Mouse (Mus musculus): ENCODE measurements around the gene Cdh23. TPM values are rescaled to one million over a fixed set of nuclear protein-coding genes. Genes with fewer than 3 reads are reported as not detected.

Cdh23 gene
- polyA plus RNA-seq, 1 experiment from 2014 or later, result 0.25 TPM

DNA sequence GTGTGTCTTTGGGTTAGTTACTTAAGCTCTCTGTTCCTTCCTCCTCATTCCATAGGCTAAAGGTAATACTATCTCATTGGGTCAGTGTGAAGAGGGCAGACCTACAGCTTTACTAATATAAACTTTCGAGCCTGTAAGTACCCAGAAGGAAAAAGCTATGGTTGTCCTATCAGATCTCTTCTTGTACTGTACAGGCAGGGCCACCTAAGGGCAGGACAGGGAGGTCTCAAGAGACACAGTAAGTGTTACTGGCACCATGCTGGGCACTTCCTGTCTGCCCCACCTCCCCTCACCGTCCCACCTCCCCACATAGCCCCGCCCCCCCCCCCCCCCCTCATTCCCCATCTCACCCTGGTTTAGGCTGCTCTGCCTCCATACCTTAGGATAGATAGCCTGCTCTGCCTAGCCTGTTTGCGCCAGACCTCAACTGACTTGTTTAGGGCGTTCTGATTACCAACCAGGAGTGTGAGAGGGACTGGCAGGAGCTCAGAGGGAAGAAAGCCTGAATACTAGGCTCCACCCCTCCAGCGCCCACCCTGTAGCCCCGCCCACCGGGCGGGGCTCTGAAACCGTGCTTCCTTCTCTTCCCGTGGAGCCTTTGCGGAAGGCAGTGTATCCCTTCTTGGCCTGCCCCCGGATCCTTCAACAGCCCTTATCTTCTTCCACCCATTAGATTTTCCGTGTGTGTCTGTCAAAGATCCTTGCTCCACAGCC lies 160.0 kb downstream of the Cdh23 start:
- Histone ChIP-seq H3K9ac (no peak overlapping the region), H3K36me3 (replicated peaks) (no peaks in the 10 kb centered on the region), H3K4me1 (replicated peaks) (0 out of 2 replicates have a peak, but pooled peaks cover 3% of the 10 kb centered on the region), H3K27ac (replicated peaks) (no peak overlapping the region), H3K9me3 (replicated peaks) (no peaks in the 10 kb centered on the region), H3K4me2 (peak overlapping the region; percentile 43), H3K4me3 (replicated peaks) (no peak overlapping the region), H3K27me3 (no peaks in the 10 kb centered on the region)
- 8% methylated on average over 13 of the region's 14 CpGs for WGBS (ENCODE audit: insufficient replicate concordance)
- 0 out of 2 replicates have a peak, but pooled peaks have one; percentile 25 for ATAC-seq (ENCODE audit: insufficient read depth)

GRCm38 (mm10) chr10:60532502-60532901 lies 163.8 kb downstream of the Cdh23 start:
- no peak for ATAC-seq (ENCODE audit: insufficient read depth)
- Histone ChIP-seq H3K36me3 (replicated peaks) (no peaks in the 10 kb centered on the region), H3K4me1 (replicated peaks) (0 out of 2 replicates have a peak, but pooled peaks cover 3% of the 10 kb centered on the region), H3K27me3 (no peaks in the 10 kb centered on the region), H3K9me3 (replicated peaks) (no peaks in the 10 kb centered on the region), H3K4me2 (no peak overlapping the region), H3K4me3 (replicated peaks) (no peak overlapping the region), H3K27ac (replicated peaks) (no peak overlapping the region), H3K9ac (no peak overlapping the region)
- 64% methylated on average over 4 of the region's 4 CpGs for WGBS (ENCODE audit: insufficient replicate concordance)

DNA sequence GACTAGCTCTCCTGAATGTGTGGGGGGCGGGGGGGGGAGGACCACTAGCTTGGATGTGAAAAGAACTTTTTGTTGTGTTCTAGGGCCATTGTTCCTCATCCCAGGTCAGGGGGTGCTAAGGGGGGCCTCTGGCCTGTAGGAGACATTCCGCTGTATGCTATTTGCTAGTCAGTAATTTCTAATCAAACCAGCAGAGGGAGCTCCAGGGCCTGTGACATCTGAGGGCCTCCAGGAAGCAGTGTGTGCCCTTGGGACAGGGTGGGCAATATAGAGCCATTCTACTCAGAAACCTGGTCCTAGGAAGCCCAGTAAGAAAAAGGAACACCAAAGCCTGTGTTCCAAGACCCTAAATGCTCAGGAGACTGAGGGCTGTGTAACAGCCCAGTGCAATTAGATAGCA lies 164.9 kb downstream of the Cdh23 start:
- Histone ChIP-seq H3K9me3 (replicated peaks) (no peaks in the 10 kb centered on the region), H3K4me3 (replicated peaks) (no peak overlapping the region), H3K36me3 (replicated peaks) (no peaks in the 10 kb centered on the region), H3K27ac (replicated peaks) (no peak overlapping the region), H3K27me3 (no peaks in the 10 kb centered on the region), H3K4me1 (replicated peaks) (0 out of 2 replicates have a peak, but pooled peaks cover under 1% of the 10 kb centered on the region), H3K9ac (no peak overlapping the region), H3K4me2 (no peak overlapping the region)
- WGBS (ENCODE audit: insufficient replicate concordance), result 20% methylated on average over 2 of the region's 2 CpGs
- ATAC-seq (ENCODE audit: insufficient read depth), result no peak

DNA sequence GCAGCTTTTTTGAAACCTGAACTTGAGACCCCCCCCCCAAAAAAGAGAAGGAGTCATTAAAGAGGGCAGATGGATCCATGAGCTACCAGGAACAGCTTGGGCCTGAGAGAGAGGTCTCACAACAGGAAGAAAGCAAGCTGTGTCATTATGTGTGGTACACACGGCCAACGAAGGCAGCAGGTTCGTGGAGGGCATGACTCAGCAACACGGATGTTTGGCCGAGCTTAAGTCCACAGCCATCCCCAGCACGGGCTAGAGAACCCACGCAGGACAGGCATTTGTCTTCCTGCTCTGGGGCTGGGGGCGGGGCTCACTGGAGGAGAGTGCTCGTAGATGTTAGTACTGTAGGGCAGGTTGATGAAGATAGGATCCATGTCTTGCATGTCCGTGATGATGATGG lies 165.7 kb downstream of the Cdh23 start:
- ATAC-seq (ENCODE audit: insufficient read depth), result no peak
- no peak overlapping the region for H3K27ac ChIP-seq (replicated peaks)
- no peak overlapping the region for H3K4me2 ChIP-seq
- no peaks in the 10 kb centered on the region for H3K9me3 ChIP-seq (replicated peaks)
- no peak overlapping the region for H3K4me3 ChIP-seq (replicated peaks)
- no peaks in the 10 kb centered on the region for H3K27me3 ChIP-seq
- 26% methylated on average over 10 of the region's 10 CpGs for WGBS (ENCODE audit: insufficient replicate concordance)
- no peaks in the 10 kb centered on the region for H3K36me3 ChIP-seq (replicated peaks)
- H3K9ac ChIP-seq, result no peak overlapping the region
- H3K4me1 ChIP-seq (replicated peaks), result no peaks in the 10 kb centered on the region

DNA sequence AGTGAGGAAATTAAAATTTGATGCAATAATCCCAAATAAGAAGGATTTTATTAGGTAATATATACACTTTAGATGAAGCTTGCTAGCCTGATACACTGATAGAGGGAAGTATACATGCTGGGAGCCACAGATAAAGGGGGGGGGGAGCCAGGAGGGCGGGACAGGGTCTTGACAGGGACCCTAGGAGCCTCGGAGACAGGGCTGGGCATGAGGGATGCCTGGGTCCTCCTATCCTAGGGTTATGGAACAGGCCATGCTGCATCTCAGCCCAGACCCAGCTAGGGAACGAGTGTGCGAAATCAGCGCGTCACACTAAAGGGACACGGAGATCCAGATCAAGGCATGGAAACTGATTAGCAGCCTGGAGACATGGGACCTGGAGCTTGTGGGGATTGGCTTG lies 168.3 kb downstream of the Cdh23 start:
- Histone ChIP-seq H3K27ac (replicated peaks) (no peak overlapping the region), H3K4me1 (replicated peaks) (no peaks in the 10 kb centered on the region), H3K9me3 (replicated peaks) (no peaks in the 10 kb centered on the region), H3K4me2 (no peak overlapping the region), H3K27me3 (no peaks in the 10 kb centered on the region), H3K36me3 (replicated peaks) (no peaks in the 10 kb centered on the region), H3K4me3 (replicated peaks) (no peak overlapping the region), H3K9ac (no peak overlapping the region)
- ATAC-seq (ENCODE audit: insufficient read depth), result no peak
- WGBS (ENCODE audit: insufficient replicate concordance), result 57% methylated on average over 7 of the region's 7 CpGs

DNA sequence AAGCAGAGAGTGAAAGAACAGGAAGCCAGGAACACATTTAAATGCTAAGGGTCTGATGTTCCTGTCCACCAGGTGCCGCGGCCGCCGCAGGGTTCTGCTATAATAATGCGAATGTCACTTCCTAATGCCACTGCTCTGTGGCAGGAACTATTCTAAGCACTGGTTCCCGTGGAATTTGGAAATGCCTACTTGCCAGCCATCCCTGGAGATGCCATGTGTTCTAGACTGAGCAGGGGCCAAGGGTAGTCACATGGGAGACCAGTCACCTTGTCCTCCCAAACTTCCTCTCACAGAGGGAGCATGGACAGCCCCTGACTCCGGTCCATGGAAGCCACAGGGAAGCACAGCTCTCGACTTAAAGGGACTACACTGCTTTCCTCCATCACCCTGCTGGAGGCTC lies 171.2 kb downstream of the Cdh23 start:
- 59% methylated on average over 8 of the region's 8 CpGs for WGBS (ENCODE audit: insufficient replicate concordance)
- Histone ChIP-seq H3K4me3 (replicated peaks) (no peak overlapping the region), H3K27me3 (no peaks in the 10 kb centered on the region), H3K36me3 (replicated peaks) (no peaks in the 10 kb centered on the region), H3K9ac (no peak overlapping the region), H3K27ac (replicated peaks) (no peak overlapping the region), H3K9me3 (replicated peaks) (no peaks in the 10 kb centered on the region), H3K4me1 (replicated peaks) (no peaks in the 10 kb centered on the region), H3K4me2 (no peak overlapping the region)
- no peak for ATAC-seq (ENCODE audit: insufficient read depth)

DNA sequence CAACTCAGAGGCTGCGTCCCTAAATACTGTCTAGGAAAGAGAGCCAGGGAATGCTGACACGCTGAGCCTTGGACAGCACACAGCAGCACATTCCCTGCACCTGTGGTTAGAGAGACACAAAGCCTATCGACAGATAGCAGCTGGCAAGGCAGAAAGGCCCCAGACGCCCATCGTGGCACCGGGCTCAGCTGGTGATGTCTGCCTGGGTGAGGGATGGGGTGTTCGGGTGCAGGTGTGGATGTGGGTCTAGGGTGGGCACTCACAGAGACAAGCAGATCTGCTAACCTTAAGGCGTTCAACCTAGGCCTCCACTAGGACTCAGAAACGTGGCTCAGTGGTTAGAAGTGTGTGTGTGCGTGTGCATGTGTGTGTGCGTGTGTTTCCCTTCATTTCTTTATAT lies 180.0 kb downstream of the Cdh23 start:
- Histone ChIP-seq H3K9me3 (replicated peaks) (no peaks in the 10 kb centered on the region), H3K27me3 (no peaks in the 10 kb centered on the region), H3K36me3 (replicated peaks) (no peaks in the 10 kb centered on the region), H3K4me1 (replicated peaks) (no peaks in the 10 kb centered on the region), H3K9ac (no peak overlapping the region), H3K4me3 (replicated peaks) (no peak overlapping the region), H3K4me2 (no peak overlapping the region), H3K27ac (replicated peaks) (no peak overlapping the region)
- 70% methylated on average over 11 of the region's 11 CpGs for WGBS (ENCODE audit: insufficient replicate concordance)
- no peak for ATAC-seq (ENCODE audit: insufficient read depth)

DNA sequence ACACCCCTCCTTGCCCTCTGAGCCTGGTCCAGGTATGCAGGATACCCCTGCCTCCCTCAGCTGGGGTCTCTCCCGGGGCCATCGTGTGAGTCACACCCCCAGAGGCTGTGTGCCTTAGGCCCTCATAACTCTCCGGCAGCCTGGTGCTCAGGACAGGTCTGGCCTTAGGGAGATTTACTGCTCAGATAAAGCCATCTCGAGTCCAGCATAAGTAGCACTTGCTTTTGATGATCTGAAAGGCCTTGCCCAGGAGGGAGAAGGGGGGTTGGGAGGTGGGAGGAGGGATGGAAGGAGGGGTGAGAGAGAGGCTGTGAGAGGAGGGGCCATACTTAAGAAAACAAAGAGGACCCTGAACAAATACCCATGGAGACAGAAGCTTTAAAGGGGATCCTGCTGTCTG lies 197.8 kb downstream of the Cdh23 start:
- Histone ChIP-seq H3K4me2 (no peak overlapping the region), H3K4me1 (replicated peaks) (no peaks in the 10 kb centered on the region), H3K27ac (replicated peaks) (no peak overlapping the region), H3K4me3 (replicated peaks) (no peak overlapping the region), H3K9me3 (replicated peaks) (no peaks in the 10 kb centered on the region), H3K36me3 (replicated peaks) (no peaks in the 10 kb centered on the region), H3K27me3 (no peaks in the 10 kb centered on the region), H3K9ac (no peak overlapping the region)
- ATAC-seq (ENCODE audit: insufficient read depth), result no peak
- 18% methylated on average over 4 of the region's 4 CpGs for WGBS (ENCODE audit: insufficient replicate concordance)

DNA sequence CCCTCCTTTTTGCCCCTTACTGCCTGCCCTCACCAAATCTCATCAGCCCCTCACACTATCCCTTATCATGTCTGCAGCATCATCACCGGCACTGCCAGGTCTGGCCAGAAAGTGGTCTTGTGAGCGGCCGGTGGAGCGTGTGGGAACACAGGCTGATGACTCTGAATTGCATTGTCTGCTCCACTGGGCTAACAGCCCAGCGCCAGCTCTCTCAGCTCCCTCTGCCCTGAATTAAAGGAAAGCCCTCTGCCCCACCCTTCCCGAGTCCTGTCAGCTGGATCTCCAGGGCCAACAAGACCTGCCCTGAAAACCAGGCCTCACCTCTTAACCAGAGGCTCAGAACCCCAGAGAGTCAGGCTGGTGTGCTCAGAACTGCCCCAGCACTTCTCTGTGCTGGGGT lies 201.2 kb downstream of the Cdh23 start:
- no peak overlapping the region for H3K4me2 ChIP-seq
- no peaks in the 10 kb centered on the region for H3K27me3 ChIP-seq
- H3K4me1 ChIP-seq (replicated peaks), result no peaks in the 10 kb centered on the region
- no peak overlapping the region for H3K27ac ChIP-seq (replicated peaks)
- H3K9me3 ChIP-seq (replicated peaks), result no peaks in the 10 kb centered on the region
- H3K9ac ChIP-seq, result no peak overlapping the region
- H3K4me3 ChIP-seq (replicated peaks), result no peak overlapping the region
- H3K36me3 ChIP-seq (replicated peaks), result no peaks in the 10 kb centered on the region
- ATAC-seq (ENCODE audit: insufficient read depth), result no peak
- WGBS (ENCODE audit: insufficient replicate concordance), result 13% methylated on average over 6 of the region's 6 CpGs

DNA sequence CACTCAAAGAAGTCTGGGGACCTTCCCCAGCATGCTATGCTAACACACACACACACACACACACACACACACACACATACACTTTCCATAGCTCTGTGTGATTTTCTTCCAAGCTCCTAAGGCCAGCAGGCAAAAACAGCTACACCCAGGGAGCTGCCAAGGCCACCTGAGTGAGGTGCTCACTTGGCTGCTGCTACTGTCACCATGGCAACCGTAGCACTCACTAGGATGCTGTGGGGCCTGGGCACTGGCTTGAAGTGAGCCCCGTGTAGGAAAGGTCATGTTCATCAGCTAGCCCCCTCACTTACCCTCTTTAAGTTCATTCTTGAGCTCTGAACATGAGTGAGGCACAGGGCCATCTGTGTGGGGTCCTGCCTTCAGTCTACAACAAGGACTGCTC lies 204.8 kb downstream of the Cdh23 start:
- H3K4me1 ChIP-seq (replicated peaks), result no peaks in the 10 kb centered on the region
- no peaks in the 10 kb centered on the region for H3K9me3 ChIP-seq (replicated peaks)
- H3K27me3 ChIP-seq, result no peaks in the 10 kb centered on the region
- H3K9ac ChIP-seq, result no peak overlapping the region
- H3K4me2 ChIP-seq, result no peak overlapping the region
- no peak for ATAC-seq (ENCODE audit: insufficient read depth)
- no peaks in the 10 kb centered on the region for H3K36me3 ChIP-seq (replicated peaks)
- no peak overlapping the region for H3K4me3 ChIP-seq (replicated peaks)
- H3K27ac ChIP-seq (replicated peaks), result no peak overlapping the region
- 45% methylated on average over 2 of the region's 2 CpGs for WGBS (ENCODE audit: insufficient replicate concordance)

GRCm38 (mm10) chr10:60481381-60481780 lies 214.9 kb downstream of the Cdh23 start:
- H3K9me3 ChIP-seq (replicated peaks), result no peaks in the 10 kb centered on the region
- ATAC-seq (ENCODE audit: insufficient read depth), result no peak
- 71% methylated on average over 6 of the region's 6 CpGs for WGBS (ENCODE audit: insufficient replicate concordance)
- H3K27me3 ChIP-seq, result peaks cover 2% of the 10 kb centered on the region; the same call in 1 of the 2 replicates
- H3K9ac ChIP-seq, result no peak overlapping the region
- no peak overlapping the region for H3K4me2 ChIP-seq
- no peak overlapping the region for H3K4me3 ChIP-seq (replicated peaks)
- no peaks in the 10 kb centered on the region for H3K4me1 ChIP-seq (replicated peaks)
- H3K36me3 ChIP-seq (replicated peaks), result no peaks in the 10 kb centered on the region
- no peak overlapping the region for H3K27ac ChIP-seq (replicated peaks)

- H3K4me3 ChIP-seq (replicated peaks), result no peak overlapping the region
- H3K4me2 ChIP-seq, result no peak overlapping the region
- H3K36me3 ChIP-seq (replicated peaks), result no peaks in the 10 kb centered on the region
- no peaks in the 10 kb centered on the region for H3K4me1 ChIP-seq (replicated peaks)
- no peak for ATAC-seq (ENCODE audit: insufficient read depth)
- no peak overlapping the region for H3K9ac ChIP-seq
- H3K9me3 ChIP-seq (replicated peaks), result no peaks in the 10 kb centered on the region
- H3K27me3 ChIP-seq, result peaks cover 22% of the 10 kb centered on the region
- 26% methylated on average over 5 of the region's 5 CpGs for WGBS (ENCODE audit: insufficient replicate concordance)
- H3K27ac ChIP-seq (replicated peaks), result no peak overlapping the region
Measured at GRCm38 (mm10) chr10:60474549-60474948, 221.7 kb downstream of the Cdh23 start.

Data from liver, embryonic 15.5 days (tissue).